Mouse (Mus musculus): ENCODE measurements around the gene Tex44.

Gene Tex44

GRCm38 (mm10) chr1:86423879-86424278 lies 2.2 kb upstream of the Tex44 start:
- DNase-seq (ENCODE audit: low spot score in 2 of 2), result no peak

- DNase-seq (ENCODE audit: low spot score in 2 of 2), result no peak
Observed at GRCm38 (mm10) chr1:86424336-86424735, 1.8 kb upstream of the Tex44 start.

- no peak for DNase-seq (ENCODE audit: low spot score in 2 of 2)
Observed at GRCm38 (mm10) chr1:86424835-86425547, 1.1 kb upstream of the Tex44 start.

- DNase-seq (ENCODE audit: low spot score in 2 of 2), result peak; percentile 69 to 77
Observed at GRCm38 (mm10) chr1:86430056-86430455, 3.9 kb downstream of the Tex44 start.

- no peak for DNase-seq (ENCODE audit: low spot score in 2 of 2)
Observed at GRCm38 (mm10) chr1:86432778-86433177, 6.6 kb downstream of the Tex44 start.

GRCm38 (mm10) chr1:86433359-86433758 lies 7.2 kb downstream of the Tex44 start:
- DNase-seq (ENCODE audit: low spot score in 2 of 2), result no peak

- DNase-seq (ENCODE audit: low spot score in 2 of 2), result peak; percentile 49 to 69
Observed at GRCm38 (mm10) chr1:86434001-86434400, 7.9 kb downstream of the Tex44 start.

GRCm38 (mm10) chr1:86434439-86435201 lies 8.5 kb downstream of the Tex44 start:
- DNase-seq (ENCODE audit: low spot score in 2 of 2), result peak; percentile 97 to 98

GRCm38 (mm10) chr1:86435302-86435821 lies 9.2 kb downstream of the Tex44 start:
- DNase-seq (ENCODE audit: low spot score in 2 of 2), result peak; percentile 55 to 63

GRCm38 (mm10) chr1:86437219-86438013 lies 11.3 kb downstream of the Tex44 start:
- no peak for DNase-seq (ENCODE audit: low spot score in 2 of 2)

- DNase-seq (ENCODE audit: low spot score in 2 of 2), result no peak
Observed at GRCm38 (mm10) chr1:86438014-86438319, 11.8 kb downstream of the Tex44 start.

- DNase-seq (ENCODE audit: low spot score in 2 of 2), result no peak
Observed at GRCm38 (mm10) chr1:86438501-86438900, 12.4 kb downstream of the Tex44 start.

GRCm38 (mm10) chr1:86439487-86440170 lies 13.5 kb downstream of the Tex44 start:
- no peak for DNase-seq (ENCODE audit: low spot score in 2 of 2)

GRCm38 (mm10) chr1:86440171-86440886 lies 14.2 kb downstream of the Tex44 start:
- peak; percentile 87 to 91 for DNase-seq (ENCODE audit: low spot score in 2 of 2)

- no peak for DNase-seq (ENCODE audit: low spot score in 2 of 2)
Observed at GRCm38 (mm10) chr1:86440887-86441723, 15.0 kb downstream of the Tex44 start.

GRCm38 (mm10) chr1:86441724-86441979 lies 15.5 kb downstream of the Tex44 start:
- no peak for DNase-seq (ENCODE audit: low spot score in 2 of 2)

GRCm38 (mm10) chr1:86441980-86442831 lies 16.1 kb downstream of the Tex44 start:
- DNase-seq (ENCODE audit: low spot score in 2 of 2), result peak; percentile 71 to 72

- no peak for DNase-seq (ENCODE audit: low spot score in 2 of 2)
Observed at GRCm38 (mm10) chr1:86442832-86443231, 16.7 kb downstream of the Tex44 start.

- no peak for DNase-seq (ENCODE audit: low spot score in 2 of 2)
Observed at GRCm38 (mm10) chr1:86443386-86444172, 17.4 kb downstream of the Tex44 start.
